In the genomic region with DNA sequence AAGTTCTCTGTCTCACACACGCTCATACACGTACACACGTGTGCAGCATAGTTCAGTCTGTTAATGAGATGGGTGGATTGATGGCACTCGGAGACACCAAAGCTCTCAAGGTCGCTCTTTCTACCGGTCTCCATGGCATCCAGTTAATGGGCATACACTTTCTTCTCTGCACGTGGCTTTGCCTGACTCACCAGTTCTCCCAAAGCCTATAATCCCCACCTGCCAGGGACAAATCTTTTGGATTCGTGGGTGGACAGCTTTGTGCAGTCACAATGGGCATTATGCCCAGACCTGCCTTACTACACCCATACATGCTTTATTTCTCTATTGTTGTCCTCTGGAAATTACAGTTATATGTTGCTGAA, we compare ENCODE assay signal across 8 mouse cellular contexts. TPM values are rescaled to one million over a fixed set of nuclear protein-coding genes. Genes with fewer than 3 reads are reported as not detected.
DNase-seq lines count a peak whose midpoint lies in the region; ATAC-seq and TF ChIP-seq lines count a peak whose summit lies in the region.

No protein-coding gene starts in this region.

- no peak for TF ChIP-seq POLR2A in brain, embryonic 14.5 days (IDR thresholded peaks at IDR 0.05; ENCODE audit: borderline replicate concordance, extremely low read depth, insufficient read depth, insufficient read length, poor library complexity, severe bottlenecking)

- peak; percentile 12; the same call in 1 of the 2 replicates for ATAC-seq in kidney, embryonic 15.5 days (replicated peaks; ENCODE audit: low FRiP score)
- no peak for ATAC-seq in G1E (ENCODE audit: extremely low read depth, insufficient number of reproducible peaks, low FRiP score, poor library complexity, severe bottlenecking)
- ATAC-seq in hindbrain, embryonic 16.5 days = no peak
- no peak; the same call in 1 of the 2 replicates for ATAC-seq in midbrain, embryonic 11.5 days (ENCODE audit: low FRiP score)

- 7% methylated on average over 8 of the region's 8 CpGs for WGBS in kidney, embryonic 15.5 days
- WGBS in hindbrain, embryonic 16.5 days = 7% methylated on average over 8 of the region's 8 CpGs
- WGBS in midbrain, embryonic 11.5 days = 15% methylated on average over 8 of the region's 8 CpGs

- no peak for DNase-seq in kidney, postnatal 10 days
- DNase-seq in G1E (ENCODE audit: low spot score) = no peak
- peak; percentile 35 for DNase-seq in brain, embryonic 14.5 days (ENCODE audit: low read depth)
- no peak for DNase-seq in midbrain, embryonic 11.5 days (ENCODE audit: low spot score, missing footprints)
- DNase-seq in urinary bladder, adult 2 months (ENCODE audit: low spot score) = no peak
- DNase-seq in spleen, postnatal 36 days (ENCODE audit: low spot score in 2 of 2) = no peak

- no peaks in the 10 kb centered on the region for H3K9me3 ChIP-seq in kidney, embryonic 15.5 days (replicated peaks)
- no peaks in the 10 kb centered on the region for H3K9me3 ChIP-seq in G1E (replicated peaks)
- no peaks in the 10 kb centered on the region for H3K9me3 ChIP-seq in hindbrain, embryonic 16.5 days (ENCODE audit: control insufficient read depth, low read length)
- no peaks in the 10 kb centered on the region for H3K9me3 ChIP-seq in midbrain, embryonic 11.5 days (ENCODE audit: control insufficient read depth, low read length)

- peak overlapping the region; percentile 65 for H3K4me3 ChIP-seq in kidney, embryonic 15.5 days (replicated peaks)
- peak overlapping the region; percentile 94 for H3K4me3 ChIP-seq in G1E (ENCODE audit: low read depth, low read length)
- H3K4me3 ChIP-seq in hindbrain, embryonic 16.5 days (ENCODE audit: low read length) = peak overlapping the region; percentile 84
- peak overlapping the region; percentile 90 for H3K4me3 ChIP-seq in midbrain, embryonic 11.5 days (ENCODE audit: low read depth, low read length)

- peak overlapping the region; percentile 82 for H3K4me2 ChIP-seq in kidney, embryonic 15.5 days
- H3K4me2 ChIP-seq in hindbrain, embryonic 16.5 days (ENCODE audit: low read length) = peak overlapping the region; percentile 84
- peak overlapping the region; percentile 95 for H3K4me2 ChIP-seq in midbrain, embryonic 11.5 days

- H3K4me1 ChIP-seq in kidney, embryonic 15.5 days = peaks cover 22% of the 10 kb centered on the region
- peaks cover 37% of the 10 kb centered on the region for H3K4me1 ChIP-seq in G1E (ENCODE audit: insufficient read depth, low read depth, low read length)
- peaks cover 19% of the 10 kb centered on the region for H3K4me1 ChIP-seq in hindbrain, embryonic 16.5 days (ENCODE audit: control insufficient read depth, insufficient read depth, low read depth, low read length)
- peaks cover 13% of the 10 kb centered on the region for H3K4me1 ChIP-seq in midbrain, embryonic 11.5 days (ENCODE audit: control insufficient read depth, insufficient read depth, low read length)

- TF ChIP-seq CTCF in G1E (IDR thresholded peaks at IDR 0.05; ENCODE audit: low read depth, low read length) = no peak
- no peak for TF ChIP-seq CTCF in brain, embryonic 14.5 days (IDR thresholded peaks at IDR 0.05; ENCODE audit: borderline replicate concordance, extremely low read depth, insufficient read depth, insufficient read length)

- no peaks in the 10 kb centered on the region for H3K27me3 ChIP-seq in kidney, embryonic 15.5 days
- H3K27me3 ChIP-seq in G1E (ENCODE audit: insufficient read depth, low read length) = peaks cover 29% of the 10 kb centered on the region
- H3K27me3 ChIP-seq in hindbrain, embryonic 16.5 days (replicated peaks; ENCODE audit: control insufficient read depth, insufficient read depth, low read length) = no peaks in the 10 kb centered on the region
- H3K27me3 ChIP-seq in midbrain, embryonic 11.5 days (ENCODE audit: control insufficient read depth, insufficient read depth, low read length) = no peaks in the 10 kb centered on the region

- peak overlapping the region; percentile 88 for H3K27ac ChIP-seq in kidney, embryonic 15.5 days
- H3K27ac ChIP-seq in hindbrain, embryonic 16.5 days (ENCODE audit: low read depth, low read length) = peak overlapping the region; percentile 86
- no peak overlapping the region for H3K27ac ChIP-seq in midbrain, embryonic 11.5 days (ENCODE audit: low read depth, low read length)

- H3K36me3 ChIP-seq in kidney, embryonic 15.5 days = peaks cover 40% of the 10 kb centered on the region
- H3K36me3 ChIP-seq in G1E (replicated peaks) = peaks cover 20% of the 10 kb centered on the region
- peaks cover 12% of the 10 kb centered on the region for H3K36me3 ChIP-seq in hindbrain, embryonic 16.5 days (ENCODE audit: control insufficient read depth, insufficient read depth, low read length)
- H3K36me3 ChIP-seq in midbrain, embryonic 11.5 days (ENCODE audit: control insufficient read depth, insufficient read depth, low read length) = 0 out of 2 replicates have a peak, but pooled peaks cover 5% of the 10 kb centered on the region

- peak overlapping the region; percentile 47 for H3K9ac ChIP-seq in kidney, embryonic 15.5 days
- peak overlapping the region; percentile 84 for H3K9ac ChIP-seq in hindbrain, embryonic 16.5 days (ENCODE audit: low read depth, low read length)
- peak overlapping the region; percentile 69 for H3K9ac ChIP-seq in midbrain, embryonic 11.5 days (ENCODE audit: low read length)

RNA-seq across cellular contexts. Expression of a gene that starts 0.6 kb away (rescaled TPM):
- 112 and 115 TPM in 2 replicates for polyA plus RNA-seq in kidney, embryonic 15.5 days (2015; fragmentation: Nextera tagmentation; extraction: Ambion mirVana)
- total RNA-seq in G1E (2014; fragmentation: Nextera tagmentation) = 103 and 119 TPM in 2 replicates
- 55.6 and 68.0 TPM in 2 replicates for total RNA-seq in G1E (2017)
- 54.5 and 59.1 TPM in 2 replicates for polyA plus RNA-seq in G1E (2012)
- 152 and 168 TPM in 2 replicates for polyA plus RNA-seq in brain, embryonic 14.5 days (2012; rRNA removed)
- 176 and 182 TPM in 2 replicates for polyA plus RNA-seq in hindbrain, embryonic 16.5 days (2015; fragmentation: Nextera tagmentation; extraction: Ambion mirVana)
- polyA plus RNA-seq in midbrain, embryonic 11.5 days (2014; fragmentation: Nextera tagmentation; extraction: Ambion mirVana) = 132 and 140 TPM in 2 replicates
- 153 and 165 TPM in 2 replicates for polyA plus RNA-seq in urinary bladder, adult 2 months (2012; rRNA removed)

RNA-seq across cellular contexts. Expression of a gene that starts 16.2 kb away (rescaled TPM):
- 10.2 and 11.6 TPM in 2 replicates for polyA plus RNA-seq in kidney, embryonic 15.5 days (2015; fragmentation: Nextera tagmentation; extraction: Ambion mirVana)
- not detected in 2 replicates for total RNA-seq in G1E (2014; fragmentation: Nextera tagmentation)
- total RNA-seq in G1E (2017) = 0.05 and 0.12 TPM in 2 replicates
- polyA plus RNA-seq in G1E (2012) = 0.04 TPM in 1 of 2 replicates, not detected in the other
- polyA plus RNA-seq in brain, embryonic 14.5 days (2012; rRNA removed) = 46.3 and 55.6 TPM in 2 replicates
- polyA plus RNA-seq in hindbrain, embryonic 16.5 days (2015; fragmentation: Nextera tagmentation; extraction: Ambion mirVana) = 6.7 and 7.0 TPM in 2 replicates
- polyA plus RNA-seq in midbrain, embryonic 11.5 days (2014; fragmentation: Nextera tagmentation; extraction: Ambion mirVana) = 19.1 and 24.6 TPM in 2 replicates
- polyA plus RNA-seq in urinary bladder, adult 2 months (2012; rRNA removed) = 25.8 and 33.1 TPM in 2 replicates

RNA-seq across cellular contexts. Expression of a gene that starts 25.0 kb away (rescaled TPM):
- 16.7 and 17.8 TPM in 2 replicates for polyA plus RNA-seq in kidney, embryonic 15.5 days (2015; fragmentation: Nextera tagmentation; extraction: Ambion mirVana)
- total RNA-seq in G1E (2014; fragmentation: Nextera tagmentation) = 8.5 and 12.1 TPM in 2 replicates
- 18.7 and 20.2 TPM in 2 replicates for total RNA-seq in G1E (2017)
- polyA plus RNA-seq in G1E (2012) = 7.1 and 8.1 TPM in 2 replicates
- 2.8 and 3.9 TPM in 2 replicates for polyA plus RNA-seq in brain, embryonic 14.5 days (2012; rRNA removed)
- polyA plus RNA-seq in hindbrain, embryonic 16.5 days (2015; fragmentation: Nextera tagmentation; extraction: Ambion mirVana) = 2.4 and 2.9 TPM in 2 replicates
- 7.8 and 7.9 TPM in 2 replicates for polyA plus RNA-seq in midbrain, embryonic 11.5 days (2014; fragmentation: Nextera tagmentation; extraction: Ambion mirVana)
- polyA plus RNA-seq in urinary bladder, adult 2 months (2012; rRNA removed) = 0.44 and 0.72 TPM in 2 replicates

RNA-seq across cellular contexts. Expression of a gene that starts 39.3 kb away (rescaled TPM):
- 3.2 and 3.5 TPM in 2 replicates for polyA plus RNA-seq in kidney, embryonic 15.5 days (2015; fragmentation: Nextera tagmentation; extraction: Ambion mirVana)
- total RNA-seq in G1E (2014; fragmentation: Nextera tagmentation) = 6.0 and 10.3 TPM in 2 replicates
- total RNA-seq in G1E (2017) = 7.0 and 9.2 TPM in 2 replicates
- 13.1 and 14.8 TPM in 2 replicates for polyA plus RNA-seq in G1E (2012)
- 19.6 and 21.3 TPM in 2 replicates for polyA plus RNA-seq in brain, embryonic 14.5 days (2012; rRNA removed)
- polyA plus RNA-seq in hindbrain, embryonic 16.5 days (2015; fragmentation: Nextera tagmentation; extraction: Ambion mirVana) = 40.5 and 46.7 TPM in 2 replicates
- polyA plus RNA-seq in midbrain, embryonic 11.5 days (2014; fragmentation: Nextera tagmentation; extraction: Ambion mirVana) = 1.3 and 1.4 TPM in 2 replicates
- polyA plus RNA-seq in urinary bladder, adult 2 months (2012; rRNA removed) = 40.0 and 42.7 TPM in 2 replicates
